Mouse (Mus musculus): ENCODE data around the gene Crb1. TPM values are rescaled to one million over a fixed set of nuclear protein-coding genes. Genes with fewer than 3 reads are reported as not detected.

Crb1 gene
- total RNA-seq, 2 experiments from 2014 or later: 0.20 to 0.45 TPM

DNA sequence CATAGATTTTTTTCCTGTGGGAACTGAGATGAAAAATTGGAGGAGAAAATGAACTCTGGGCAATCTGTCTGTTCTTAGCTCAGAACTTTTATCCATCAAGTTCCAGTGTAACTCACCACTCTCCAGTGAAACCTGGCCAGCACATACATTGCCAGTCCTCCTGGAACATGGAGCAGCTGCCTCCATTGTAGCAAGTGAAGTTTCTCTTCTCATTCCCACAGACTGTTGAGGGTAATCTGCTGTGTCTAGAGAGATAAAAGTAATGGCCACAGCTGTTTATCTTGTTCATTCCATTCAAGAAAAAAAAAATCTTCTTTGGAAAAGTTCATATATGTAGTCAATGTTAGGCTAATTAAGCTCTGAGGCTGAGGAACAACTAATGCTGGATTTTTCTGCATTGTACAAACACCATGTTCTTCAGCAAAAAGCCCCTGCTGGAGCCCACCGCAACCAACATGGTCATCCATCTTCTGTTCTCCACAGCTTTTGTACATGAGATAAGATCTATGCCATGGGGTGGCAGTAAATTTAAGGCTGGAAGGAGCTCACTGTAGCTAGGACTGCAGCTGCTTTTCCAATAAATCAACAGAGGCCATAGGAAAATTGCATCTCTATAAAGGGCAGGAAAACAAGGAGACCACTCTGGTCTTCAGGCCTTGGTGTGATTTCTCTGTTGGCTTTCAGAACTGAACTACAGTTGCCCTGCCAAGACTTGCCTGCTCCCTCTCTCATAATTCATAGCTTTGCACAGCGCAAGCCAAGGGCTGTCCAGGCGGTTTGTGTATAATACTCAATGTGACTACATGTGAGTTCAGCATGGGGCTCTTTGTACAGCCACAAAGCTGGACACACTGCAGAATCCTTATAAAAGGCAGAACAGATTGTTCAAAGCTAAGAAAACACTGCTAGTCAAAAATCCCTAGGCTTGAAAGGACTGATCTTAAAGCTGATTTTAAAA is 142.0 kb downstream of the Crb1 start:
- no peak for DNase-seq
- intact Hi-C loops (cut with DNase I): no loop called here

- intact Hi-C loops (cut with DNase I): no loop called here
- no peak for DNase-seq
Measured at GRCm38 (mm10) chr1:139232636-139233035, 144.3 kb downstream of the Crb1 start.

DNA sequence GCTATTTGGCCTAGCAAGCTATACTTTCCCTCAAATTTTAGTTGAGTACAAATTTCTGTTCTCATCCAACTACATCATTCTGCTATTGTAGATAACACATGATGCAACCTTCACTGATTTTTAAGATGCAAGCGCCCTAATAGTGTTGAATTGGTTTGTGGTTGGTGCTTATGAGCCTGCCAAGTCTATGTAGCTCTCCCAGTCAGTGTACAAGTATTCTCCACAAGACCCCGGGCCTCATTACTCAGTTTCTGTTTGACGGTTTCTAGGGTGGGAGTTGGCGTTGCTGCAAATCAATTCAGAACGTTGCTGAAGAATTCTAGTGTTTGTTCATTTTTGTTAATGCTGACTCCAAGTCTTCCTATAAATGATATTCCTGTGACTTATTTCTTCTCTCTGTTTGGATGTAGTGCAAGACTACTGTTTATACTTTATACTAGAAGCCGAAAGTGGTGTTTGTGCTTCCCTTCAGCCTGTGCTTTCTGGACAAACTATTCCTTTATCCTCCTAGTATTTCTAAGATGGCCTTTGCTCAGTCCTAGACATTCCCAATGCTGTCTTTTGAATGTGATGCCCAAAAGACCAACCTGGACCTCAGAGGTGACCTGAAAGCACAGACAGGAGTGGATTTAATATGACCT is 152.5 kb downstream of the Crb1 start:
- intact Hi-C loops (cut with DNase I): no loop called here

GRCm38 (mm10) chr1:139223804-139224203 is 153.1 kb downstream of the Crb1 start:
- intact Hi-C loops (cut with DNase I): no loop called here
- DNase-seq: no peak

More for the DNA sequence above, 152.5 kb downstream of the Crb1 start:
- no peak for DNase-seq

DNA sequence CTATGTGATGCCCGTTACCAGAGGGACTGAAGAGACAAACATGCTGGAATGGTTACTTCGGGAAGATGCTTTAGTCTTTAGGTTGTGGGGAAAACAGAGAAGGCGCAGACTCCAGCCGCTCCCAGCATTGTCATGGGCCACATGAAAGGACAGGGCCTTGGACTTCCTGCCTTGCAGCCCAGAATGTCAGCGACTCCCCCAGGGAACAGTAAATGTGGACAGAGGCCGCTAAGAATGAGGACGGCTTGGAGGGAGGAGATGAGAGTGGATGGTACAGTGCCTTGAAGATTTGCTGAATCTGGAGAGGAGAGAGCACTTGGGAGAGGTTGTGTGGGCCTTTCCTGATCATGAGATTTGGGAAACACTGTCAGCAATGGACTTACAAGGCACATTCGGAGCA is 161.6 kb downstream of the Crb1 start:
- intact Hi-C loops (cut with DNase I): no loop called here
- peak in 1 of 2 experiments; percentile 4 for DNase-seq

- intact Hi-C loops (cut with DNase I): no loop called here
Measured at GRCm38 (mm10) chr1:139210505-139210904, 166.4 kb downstream of the Crb1 start.

GRCm38 (mm10) chr1:139209796-139210195 is 167.1 kb downstream of the Crb1 start:
- intact Hi-C loops (cut with DNase I): no loop called here
- peak; percentile 2 to 5 for DNase-seq

More at GRCm38 (mm10) chr1:139210505-139210904, 166.4 kb downstream of the Crb1 start:
- DNase-seq: no peak

DNA sequence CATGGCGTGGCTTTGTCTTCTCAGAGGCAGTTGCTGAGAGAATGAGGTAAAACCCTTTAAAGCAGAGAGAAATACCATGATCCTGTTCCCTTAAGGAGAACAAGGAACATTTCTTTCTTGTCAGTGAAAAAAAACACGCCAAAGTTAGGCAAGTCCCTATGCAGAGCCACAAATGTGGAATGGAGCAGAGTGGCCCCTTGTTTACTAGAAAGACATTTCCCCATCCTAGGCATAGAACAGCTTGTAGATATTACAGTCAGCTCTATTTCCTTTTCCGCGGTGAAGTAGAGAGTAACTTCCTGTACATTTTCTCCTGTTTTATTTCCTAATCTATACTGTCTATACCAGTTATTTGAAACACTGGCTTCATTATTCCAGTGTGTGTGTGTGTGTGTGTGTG is 170.6 kb downstream of the Crb1 start:
- DNase-seq: no peak
- intact Hi-C loops (cut with DNase I): no loop called here

GRCm38 (mm10) chr1:139203026-139203425 is 173.9 kb downstream of the Crb1 start:
- DNase-seq: no peak
- intact Hi-C loops (cut with DNase I): no loop called here

DNA sequence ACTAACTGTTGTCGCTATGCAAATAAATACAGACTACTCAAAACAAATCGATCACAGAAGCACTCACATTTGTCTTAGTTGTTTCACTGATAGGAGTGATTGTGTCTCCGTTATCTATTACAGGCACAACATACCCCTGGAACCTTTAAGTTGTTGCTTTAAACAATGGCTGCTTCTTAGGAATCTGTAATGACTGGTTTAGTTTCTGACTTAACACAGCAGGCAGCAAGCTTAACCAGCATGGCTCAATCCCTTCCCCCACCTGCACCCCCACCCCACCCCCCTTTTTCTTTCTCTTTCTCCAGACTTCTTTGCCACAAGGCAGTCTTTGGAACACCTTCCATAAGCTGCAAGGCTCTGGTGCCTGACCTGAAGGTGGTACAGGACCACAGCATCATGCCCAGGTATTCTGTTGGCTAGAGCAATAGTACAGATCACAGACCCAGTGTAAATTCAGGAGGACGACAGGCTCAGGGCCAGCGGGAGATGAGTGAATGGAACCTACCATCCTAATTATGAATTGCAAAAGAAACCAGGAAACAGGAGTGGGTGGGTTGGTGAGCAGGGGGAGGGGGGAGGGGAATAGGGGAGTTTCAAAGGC is 182.4 kb downstream of the Crb1 start:
- no peak for DNase-seq
- intact Hi-C loops (cut with DNase I): no loop called here

DNA sequence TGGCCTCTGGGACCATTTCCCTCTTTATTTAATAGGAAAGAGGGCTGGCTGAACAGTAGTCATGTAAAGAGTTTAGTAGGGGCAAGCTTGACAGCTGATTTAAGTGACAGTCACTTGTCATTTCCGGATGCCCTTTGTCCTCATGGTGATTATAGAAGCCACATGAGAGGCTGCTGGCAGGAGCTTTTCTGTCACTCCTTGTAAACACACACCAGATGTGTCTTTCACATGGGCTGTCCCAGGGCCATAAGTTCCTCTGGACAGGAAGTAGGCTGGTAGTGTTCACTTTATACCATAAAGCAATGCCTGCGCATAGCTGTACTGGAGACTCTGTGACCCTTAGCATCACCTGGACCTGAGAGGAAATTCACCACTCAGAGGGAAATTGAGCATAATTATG is 182.9 kb downstream of the Crb1 start:
- intact Hi-C loops (cut with DNase I): no loop called here
- DNase-seq: no peak

DNA sequence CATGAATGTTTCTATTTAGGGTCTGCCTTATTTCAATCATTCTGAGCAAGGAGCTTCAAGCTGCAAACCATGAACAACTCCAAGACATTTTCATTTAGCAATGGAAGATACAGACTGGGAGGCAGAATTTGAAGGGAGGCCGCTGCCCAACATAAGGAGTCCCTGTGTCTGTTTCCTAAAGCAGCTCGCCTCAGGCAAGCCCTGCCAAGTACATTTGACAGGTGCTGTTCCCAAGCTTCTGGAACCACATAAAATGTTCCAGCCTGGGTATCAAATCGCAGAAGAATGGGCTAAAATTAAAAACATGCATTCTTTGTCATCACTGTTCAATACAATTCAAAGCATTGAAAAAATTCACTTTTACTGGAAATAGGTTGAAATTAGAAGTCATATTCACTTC is 184.3 kb downstream of the Crb1 start:
- intact Hi-C loops (cut with DNase I): no loop called here
- DNase-seq: no peak

DNA sequence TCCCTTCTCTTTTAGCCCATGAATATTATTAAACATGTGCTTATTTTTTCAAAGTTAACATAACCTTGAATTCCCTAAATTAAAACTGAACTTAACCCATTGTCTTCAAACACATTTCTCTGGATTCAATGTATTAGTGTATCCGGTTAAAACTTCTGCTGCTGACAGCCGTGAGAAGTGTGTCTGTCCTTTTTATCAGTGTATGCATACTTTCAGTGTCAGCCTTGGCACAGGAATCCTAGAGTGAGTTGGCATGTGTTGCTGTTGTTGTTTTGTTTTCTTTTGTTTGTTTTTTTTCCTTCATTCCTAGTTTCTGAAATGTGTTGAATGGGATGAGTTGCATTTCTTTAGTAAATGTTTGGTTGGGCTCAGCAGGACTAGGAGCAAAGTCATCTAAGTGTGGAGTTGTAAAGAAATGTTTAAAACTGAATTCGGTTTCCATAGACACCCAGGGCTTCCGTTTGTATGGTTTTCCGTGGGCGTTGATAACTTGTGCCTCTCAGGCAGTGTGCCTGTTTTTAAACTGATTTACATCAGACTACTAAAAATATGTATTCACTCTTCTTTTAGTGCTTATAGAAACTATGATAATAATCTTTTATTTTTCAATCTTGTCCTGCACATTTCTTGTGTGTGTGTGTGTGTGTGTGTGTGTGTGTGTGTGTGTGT is 196.3 kb downstream of the Crb1 start:
- intact Hi-C loops (cut with DNase I): no loop called here
- no peak for DNase-seq

DNA sequence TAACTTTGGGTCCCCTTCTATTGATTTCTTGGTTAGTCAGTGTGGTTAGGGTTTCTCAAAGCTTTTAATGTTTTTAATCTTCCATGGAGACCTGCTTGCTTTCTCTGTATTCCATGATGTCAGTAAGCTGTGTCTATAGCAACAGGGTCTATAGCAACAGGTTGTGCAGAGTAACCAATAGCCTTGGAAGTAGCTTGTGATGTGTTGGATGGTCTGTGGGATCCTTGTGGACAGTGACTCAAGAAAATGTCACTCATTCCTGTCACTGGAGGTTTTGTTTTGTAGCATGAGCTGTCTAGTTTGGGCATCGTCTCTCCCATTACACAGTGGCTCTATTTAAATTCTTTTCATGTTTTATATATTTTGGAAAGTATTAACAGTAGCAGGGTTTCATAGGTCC is 197.2 kb downstream of the Crb1 start:
- intact Hi-C loops (cut with DNase I): no loop called here
- DNase-seq: no peak

- intact Hi-C loops (cut with DNase I): no loop called here
- DNase-seq: no peak
Measured at GRCm38 (mm10) chr1:139174058-139174832, 202.7 kb downstream of the Crb1 start.

DNA sequence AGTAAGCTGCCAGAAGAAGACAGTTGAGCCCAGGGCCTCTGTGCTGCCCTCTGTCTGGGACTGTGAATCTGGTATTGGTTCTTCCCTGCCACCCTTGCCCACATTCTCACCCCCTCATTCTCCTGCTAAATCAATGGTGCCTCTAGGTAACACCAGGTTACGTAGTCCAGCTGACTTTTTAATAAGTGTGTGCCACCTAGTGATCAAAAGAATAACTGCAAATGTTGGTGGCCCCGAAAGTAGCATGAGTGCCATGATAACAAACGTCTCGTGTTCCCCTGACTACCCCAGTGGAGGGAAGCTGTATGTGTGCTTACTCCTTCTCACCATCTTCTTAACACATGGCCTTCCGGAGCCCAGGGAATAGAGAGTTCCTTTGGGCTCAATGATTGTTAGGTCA is 214.1 kb downstream of the Crb1 start:
- intact Hi-C loops (cut with DNase I): loop anchor here (5.0 to 10.0 kb wide), 2 partner anchors 104 to 838 kb away; no protein-coding TSS in a partner anchor
- DNase-seq: peak in 1 of 2 experiments; percentile 21

DNA sequence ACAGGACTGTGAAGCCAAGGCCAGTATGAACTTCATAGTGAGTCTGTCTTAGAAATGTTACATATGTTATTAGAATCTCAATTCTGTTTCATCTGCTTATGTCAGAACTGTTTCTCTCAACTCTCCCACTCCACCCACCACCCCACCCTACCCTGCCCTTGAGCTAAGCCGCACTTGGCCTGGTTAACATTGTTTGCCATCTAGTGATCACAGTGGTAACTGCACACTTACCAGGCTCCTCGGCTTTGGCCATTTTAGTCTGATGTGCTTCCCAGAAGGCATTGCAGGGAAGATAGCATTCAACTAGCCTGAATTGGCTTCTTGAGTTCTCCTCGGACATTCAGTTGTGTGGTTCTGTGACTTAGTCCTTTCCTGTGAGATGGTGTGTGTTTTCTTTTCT is 215.3 kb downstream of the Crb1 start:
- no peak for DNase-seq
- intact Hi-C loops (cut with DNase I): loop anchor here (5.0 to 10.0 kb wide), 2 partner anchors 106 to 837 kb away; no protein-coding TSS in a partner anchor

- intact Hi-C loops (cut with DNase I): loop anchor here (2.0 to 5.0 kb wide), 2 partner anchors 194 to 322 kb away; partner anchors contain the start of gene Dennd1b
- DNase-seq: peak in 1 of 2 experiments; percentile 8
Measured at GRCm38 (mm10) chr1:139156397-139156796, 220.5 kb downstream of the Crb1 start.

DNA sequence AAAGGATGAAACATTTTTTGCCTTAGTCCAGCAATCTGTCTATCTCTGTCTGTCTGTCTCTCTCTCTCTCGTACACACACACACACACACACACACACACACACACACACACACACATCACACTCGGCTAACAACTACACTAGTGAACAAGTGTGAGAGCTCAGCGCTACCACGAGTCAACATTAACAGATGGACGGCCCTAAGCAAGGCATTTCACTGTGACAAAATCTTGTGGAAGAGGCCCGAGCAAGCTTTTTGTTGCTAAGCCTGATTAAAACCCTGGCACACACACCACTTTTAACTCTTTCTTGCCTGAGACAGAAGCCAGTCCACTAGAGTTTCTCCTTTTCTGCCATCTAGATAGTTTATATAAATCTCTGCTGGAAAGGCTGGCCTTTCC is 223.4 kb downstream of the Crb1 start:
- DNase-seq: no peak
- intact Hi-C loops (cut with DNase I): no loop called here

DNA sequence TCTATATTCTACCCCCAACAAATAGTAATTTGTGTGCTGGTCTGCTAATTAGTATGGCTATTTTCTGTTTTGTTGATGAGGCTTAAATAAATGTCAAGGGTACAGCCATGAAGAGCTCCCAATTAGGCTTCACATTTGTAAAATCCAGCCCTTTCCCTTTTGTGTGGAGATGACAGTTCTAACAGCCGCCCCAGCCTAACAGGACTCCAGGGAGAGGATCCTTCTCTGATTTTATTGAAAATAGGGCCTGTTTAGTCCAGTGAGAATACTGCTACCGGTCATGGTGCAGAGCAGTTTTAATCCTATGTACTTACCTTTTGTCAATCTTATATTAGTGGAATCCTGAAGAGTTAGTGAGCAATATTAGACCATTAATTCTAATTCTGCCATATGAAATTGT is 223.9 kb downstream of the Crb1 start:
- intact Hi-C loops (cut with DNase I): no loop called here
- DNase-seq: no peak

All from heart, postnatal 14 days (tissue).